Mouse (Mus musculus) layer of hippocampus, postnatal 14 days (tissue): Measurements from ENCODE around the gene Fscn3. TPM values are rescaled to one million over a fixed set of nuclear protein-coding genes. Genes with fewer than 3 reads are reported as not detected.
A peak's percentile ranks its signal among the peaks of the same experiment; 100 is the strongest.

Experiments used
- DNase-seq, 2 experiments: peaks; one replicate each; pipeline ENCODE4 v3.0.0; 2021 to 2022; ENCODE audit warnings: low spot score in 2 of 2, mixed read lengths in 1 of 2
- total RNA-seq, 2 experiments: library from RNA; stranded (reverse); gene quantifications; 2 replicates each; pipeline ENCODE4 v1.2.3; 2021

The Fscn3 gene
- total RNA-seq, 2 experiments from 2014 or later, result not detected

GRCm38 (mm10) chr6:28480752-28481492 lies 53.3 kb downstream of the Fscn3 start:
- DNase-seq, result no peak

GRCm38 (mm10) chr6:28482711-28483315 lies 55.2 kb downstream of the Fscn3 start:
- no peak for DNase-seq

GRCm38 (mm10) chr6:28486008-28486407 lies 58.4 kb downstream of the Fscn3 start:
- DNase-seq, result no peak

GRCm38 (mm10) chr6:28486471-28486870 lies 58.9 kb downstream of the Fscn3 start:
- peak in 1 of 2 experiments; percentile 74 for DNase-seq

GRCm38 (mm10) chr6:28486905-28487304 lies 59.3 kb downstream of the Fscn3 start:
- DNase-seq, result no peak

Other genes with a start within 250 kb of the Fscn3 start
- 10 to 100 TPM; 14.8 to 20.2 TPM for gene Zfp800, start 29.8 kb upstream of the Fscn3 start, total RNA-seq
- 100 to 1,000 TPM; 364 to 387 TPM for gene Arf5, start 4.2 kb upstream of the Fscn3 start, total RNA-seq
- 10 to 100 TPM; 14.7 to 15.6 TPM for gene Gcc1, start 601 bp downstream of the Fscn3 start, total RNA-seq
- not detected for gene Pax4, start 21.6 kb downstream of the Fscn3 start, total RNA-seq
- 100 to 1,000 TPM; 119 to 124 TPM for gene Snd1, start 47.4 kb downstream of the Fscn3 start, total RNA-seq